Mouse (Mus musculus) thymus, adult 2 months (tissue): ENCODE results near the gene Sept9.

Experiments used
- CTCF ChIP-seq: fragments of 200-500 bp; IDR thresholded peaks from 2 replicates; pipeline ENCODE4 v1.5.1; 2012; ENCODE audit warnings: mild to moderate bottlenecking, control low read depth, low read length, moderate library complexity, borderline replicate concordance; ENCODE audit not compliant: control insufficient read depth, poor library complexity, insufficient read depth; ENCODE audit errors: extremely low read depth
- POLR2A ChIP-seq: fragments of 200-500 bp; IDR thresholded peaks from 2 replicates; pipeline ENCODE4 v1.6.1; 2012; ENCODE audit warnings: mild to moderate bottlenecking, low read length, control low read depth, moderate library complexity; ENCODE audit not compliant: control insufficient read depth, poor library complexity, insufficient read depth; ENCODE audit errors: extremely low read depth

DNA sequence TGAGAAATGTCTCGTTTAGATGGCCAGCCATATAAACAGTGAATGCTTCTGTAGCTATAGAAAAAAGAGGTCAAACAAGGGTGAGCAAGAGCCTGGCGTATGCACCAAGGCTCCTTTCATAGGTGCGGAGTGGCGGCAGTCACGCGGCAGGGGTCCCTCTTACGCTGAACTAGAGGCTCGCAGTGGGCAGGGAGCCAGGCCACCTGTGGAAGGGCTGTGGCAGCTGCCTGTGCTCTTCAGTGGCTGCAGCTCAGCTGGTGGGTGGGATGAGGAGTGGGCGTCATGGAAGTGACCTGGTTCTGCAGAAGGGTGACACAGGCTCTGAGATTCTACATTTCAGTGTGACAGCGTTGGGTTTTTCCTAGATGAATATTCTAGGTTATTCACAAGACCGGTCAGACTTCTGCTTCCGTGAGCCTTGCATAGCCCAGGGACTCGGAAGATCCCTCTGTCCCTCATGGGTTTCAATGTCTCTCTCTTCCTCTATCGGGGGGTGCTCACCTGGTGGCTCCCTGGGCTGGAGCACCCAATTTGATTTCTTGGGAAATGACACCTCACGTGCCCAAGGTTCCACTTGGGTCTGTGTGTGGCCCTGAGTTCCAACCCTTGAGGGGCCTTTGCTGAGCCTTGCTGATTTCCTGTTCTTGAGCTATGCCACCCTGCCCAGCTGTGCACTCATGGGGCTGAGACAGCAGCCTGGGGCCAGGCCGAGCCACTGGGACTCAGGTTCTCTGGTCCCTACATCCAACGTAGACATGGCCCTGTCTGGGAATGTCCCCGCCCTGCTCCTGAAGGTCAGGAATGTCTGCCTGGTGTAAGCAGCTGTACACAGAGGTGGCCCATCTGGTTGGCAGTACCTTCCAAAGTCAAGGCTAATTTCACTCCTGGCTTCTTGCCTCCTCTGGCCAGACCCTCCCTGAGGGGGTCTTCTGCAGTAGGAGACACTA is 55.0 kb downstream of the Sept9 start:
- TF ChIP-seq POLR2A (no peak), CTCF (no peak)
